Mouse (Mus musculus): ENCODE data around the gene Prkaa2. TPM values are rescaled to one million over a fixed set of nuclear protein-coding genes. Genes with fewer than 3 reads are reported as not detected.

The Prkaa2 gene
- total RNA-seq (2014; fragmentation: Nextera tagmentation) (not detected in 2 replicates), total RNA-seq (2017) (0.11 TPM in 1 of 2 replicates, not detected in the other), polyA plus RNA-seq (2012) (not detected in 2 replicates)

DNA sequence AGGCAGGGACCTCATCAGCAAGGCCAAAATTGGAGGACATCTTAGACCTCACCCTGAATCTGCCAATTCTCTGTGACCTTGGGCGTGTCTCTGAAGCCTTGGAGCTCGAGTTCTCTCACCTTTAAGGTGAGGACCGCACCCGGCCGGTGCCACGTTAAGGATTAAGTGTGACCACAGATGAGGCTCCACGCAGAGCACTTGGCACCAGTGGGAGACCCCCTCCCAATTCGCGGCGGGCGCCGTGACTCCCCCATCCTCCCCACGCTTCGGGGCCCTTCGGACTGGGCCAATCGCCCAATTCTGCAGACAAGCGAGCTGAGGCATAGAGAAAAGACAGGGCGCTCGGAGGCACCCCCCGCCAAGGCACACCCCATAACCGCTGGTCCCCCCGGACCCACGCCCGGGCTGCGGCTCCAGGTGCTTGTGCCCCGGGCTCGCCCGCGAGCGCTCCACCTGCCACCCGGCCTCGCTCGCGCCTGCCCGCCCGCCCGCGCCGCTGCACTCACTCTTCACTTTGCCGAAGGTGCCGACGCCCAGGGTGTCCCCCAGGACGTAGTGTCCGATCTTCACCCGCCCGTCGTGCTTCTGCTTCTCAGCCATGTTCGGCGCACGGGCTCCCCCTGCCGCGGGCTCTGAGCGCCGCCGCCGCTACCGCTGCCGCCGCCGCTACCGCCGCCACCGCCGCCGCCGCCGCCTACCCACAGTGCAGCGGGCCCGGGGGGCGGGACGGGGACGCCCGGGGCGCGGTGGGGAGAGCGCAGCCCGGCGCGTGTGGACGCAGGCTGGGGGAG, at the start of gene Prkaa2:
Gene Prkaa2, minus strand, starts transcription at position 692 of the 791 bp plus-strand sequence.
- Histone ChIP-seq H3K9me3 (replicated peaks) (peaks cover 35% of the 10 kb centered on the region), H3K4me1 (ENCODE audit: insufficient read depth, low read depth, low read length) (no peaks in the 10 kb centered on the region), H3K36me3 (replicated peaks) (no peaks in the 10 kb centered on the region), H3K27me3 (ENCODE audit: insufficient read depth, low read length) (no peaks in the 10 kb centered on the region), H3K4me3 (ENCODE audit: low read depth, low read length) (no peak within 1 kb of the TSS; the same call in 1 of the 2 replicates)
- ATAC-seq (ENCODE audit: extremely low read depth, insufficient number of reproducible peaks, low FRiP score, poor library complexity, severe bottlenecking): no peak
- no peak for DNase-seq (ENCODE audit: low spot score)
- TF ChIP-seq POLR2AphosphoS5 (IDR thresholded peaks at IDR 0.05; ENCODE audit: insufficient replicate concordance, low read depth, low read length) (no peak), CTCF (IDR thresholded peaks at IDR 0.05; ENCODE audit: low read depth, low read length) (no peak), GATA2 (IDR thresholded peaks at IDR 0.05; ENCODE audit: borderline replicate concordance, low read depth, low read length) (no peak), GATA1 (IDR thresholded peaks at IDR 0.05; ENCODE audit: borderline replicate concordance, low read length) (no peak), TAL1 (conservative IDR thresholded peaks at IDR 0.05; ENCODE audit: low read depth, low read length) (no peak)

DNA sequence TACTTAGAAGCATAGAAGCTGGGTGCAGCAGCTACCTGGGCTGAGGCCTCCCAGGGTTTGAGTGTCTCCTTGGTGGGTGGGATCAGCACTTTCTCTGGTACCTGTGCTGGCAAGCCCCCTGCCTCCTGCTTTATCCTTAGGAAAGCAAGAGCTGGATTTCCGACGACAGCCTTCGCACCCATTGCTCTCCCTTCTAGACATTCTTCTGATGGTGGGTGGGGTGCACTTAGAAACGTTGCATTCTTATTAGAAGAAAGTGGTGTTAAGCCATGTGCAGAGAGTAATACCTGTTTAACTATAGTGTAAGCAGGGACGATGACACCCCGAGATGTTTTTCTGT, 49.8 kb upstream of the Prkaa2 start:
- H3K4me3 ChIP-seq (ENCODE audit: low read depth, low read length): no peak overlapping the region
- H3K27me3 ChIP-seq (ENCODE audit: insufficient read depth, low read length): no peaks in the 10 kb centered on the region
- TF ChIP-seq CTCF (IDR thresholded peaks at IDR 0.05; ENCODE audit: low read depth, low read length) (no peak), TAL1 (conservative IDR thresholded peaks at IDR 0.05; ENCODE audit: low read depth, low read length) (no peak), GATA1 (IDR thresholded peaks at IDR 0.05; ENCODE audit: borderline replicate concordance, low read length) (no peak), GATA2 (IDR thresholded peaks at IDR 0.05; ENCODE audit: borderline replicate concordance, low read depth, low read length) (no peak), POLR2AphosphoS5 (IDR thresholded peaks at IDR 0.05; ENCODE audit: insufficient replicate concordance, low read depth, low read length) (no peak)
- DNase-seq (ENCODE audit: low spot score) (no peak), ATAC-seq (ENCODE audit: extremely low read depth, insufficient number of reproducible peaks, low FRiP score, poor library complexity, severe bottlenecking) (no peak)
- H3K4me1 ChIP-seq (ENCODE audit: insufficient read depth, low read depth, low read length): no peaks in the 10 kb centered on the region
- peaks cover 66% of the 10 kb centered on the region for H3K9me3 ChIP-seq (replicated peaks)
- no peaks in the 10 kb centered on the region for H3K36me3 ChIP-seq (replicated peaks)

DNA sequence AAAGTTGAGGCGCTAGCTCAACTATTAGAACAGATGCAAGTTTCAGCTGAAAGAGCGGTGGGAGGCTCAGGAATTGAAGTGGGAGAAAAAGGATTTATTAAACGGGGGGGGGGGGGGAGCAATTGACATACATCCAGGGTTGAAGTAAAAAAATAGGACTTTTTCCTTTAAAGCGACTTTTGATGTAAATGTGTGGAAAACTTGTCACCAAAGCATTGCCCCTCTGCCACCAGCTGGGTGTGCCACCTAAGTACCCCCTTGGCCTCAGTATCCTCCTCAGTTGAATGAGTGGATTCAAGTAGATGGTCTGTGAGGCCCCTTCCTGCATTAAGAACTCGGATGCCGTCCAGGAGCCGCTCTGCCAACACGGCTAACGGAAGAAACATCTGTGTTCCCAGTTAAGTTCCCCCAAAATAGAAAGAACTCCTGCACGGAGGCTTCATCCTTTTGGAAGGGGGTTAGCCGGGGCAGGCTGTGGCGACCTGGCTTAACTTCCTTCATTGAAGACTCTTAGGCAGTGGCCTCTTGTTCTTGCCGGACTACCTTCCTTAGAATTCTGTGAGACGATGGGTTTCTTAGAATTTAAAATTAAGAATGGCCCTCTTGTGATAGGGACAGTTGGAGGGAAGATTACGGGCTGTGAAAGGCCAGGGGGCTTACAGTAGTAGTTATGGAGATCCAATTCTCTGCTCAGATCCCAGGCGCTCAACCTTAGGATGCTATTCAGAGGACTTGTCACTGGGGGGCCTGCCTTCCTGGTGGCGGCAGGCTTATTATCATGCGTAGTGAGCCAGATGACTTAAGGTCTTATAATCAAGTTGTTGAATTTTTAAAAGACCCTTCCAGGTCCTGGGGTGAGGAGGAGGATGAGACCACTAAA, 49.2 kb upstream of the Prkaa2 start:
- no peak for DNase-seq (ENCODE audit: low spot score)
- Histone ChIP-seq H3K27me3 (ENCODE audit: insufficient read depth, low read length) (no peaks in the 10 kb centered on the region), H3K4me3 (ENCODE audit: low read depth, low read length) (no peak overlapping the region), H3K36me3 (replicated peaks) (no peaks in the 10 kb centered on the region), H3K4me1 (ENCODE audit: insufficient read depth, low read depth, low read length) (no peaks in the 10 kb centered on the region), H3K9me3 (replicated peaks) (peaks cover 66% of the 10 kb centered on the region)
- no peak; the same call in 1 of the 2 replicates for ATAC-seq (ENCODE audit: extremely low read depth, insufficient number of reproducible peaks, low FRiP score, poor library complexity, severe bottlenecking)
- no peak for TF ChIP-seq POLR2AphosphoS5 (IDR thresholded peaks at IDR 0.05; ENCODE audit: insufficient replicate concordance, low read depth, low read length)

DNA sequence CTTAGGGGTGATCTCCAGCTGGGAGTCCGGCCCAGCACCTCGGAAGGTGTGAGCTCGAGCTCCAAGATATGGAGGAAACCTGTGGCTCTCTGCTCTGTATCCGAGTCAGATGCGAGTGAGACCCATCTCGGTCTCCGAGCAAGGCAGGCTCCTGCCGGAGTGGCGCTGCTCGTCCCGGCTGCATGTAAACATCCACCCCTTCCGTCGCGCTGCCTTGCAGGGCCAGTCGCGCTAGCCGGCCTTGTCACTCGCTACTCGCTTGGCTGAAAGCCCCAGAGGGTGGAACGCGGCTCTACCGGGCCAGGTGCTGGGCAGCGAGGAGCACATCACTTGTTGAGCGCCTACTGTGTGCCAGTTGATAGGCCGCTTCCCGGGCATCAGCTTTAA, 48.5 kb upstream of the Prkaa2 start:
- Histone ChIP-seq H3K27me3 (ENCODE audit: insufficient read depth, low read length) (no peaks in the 10 kb centered on the region), H3K4me3 (ENCODE audit: low read depth, low read length) (peak overlapping the region; percentile 30; the same call in 1 of the 2 replicates), H3K36me3 (replicated peaks) (no peaks in the 10 kb centered on the region), H3K9me3 (replicated peaks) (peaks cover 61% of the 10 kb centered on the region), H3K4me1 (ENCODE audit: insufficient read depth, low read depth, low read length) (no peaks in the 10 kb centered on the region)
- DNase-seq (ENCODE audit: low spot score) (no peak), ATAC-seq (ENCODE audit: extremely low read depth, insufficient number of reproducible peaks, low FRiP score, poor library complexity, severe bottlenecking) (no peak)
- TF ChIP-seq GATA1 (IDR thresholded peaks at IDR 0.05; ENCODE audit: borderline replicate concordance, low read length) (no peak), POLR2AphosphoS5 (IDR thresholded peaks at IDR 0.05; ENCODE audit: insufficient replicate concordance, low read depth, low read length) (no peak), CTCF (IDR thresholded peaks at IDR 0.05; ENCODE audit: low read depth, low read length) (no peak), GATA2 (IDR thresholded peaks at IDR 0.05; ENCODE audit: borderline replicate concordance, low read depth, low read length) (no peak), TAL1 (conservative IDR thresholded peaks at IDR 0.05; ENCODE audit: low read depth, low read length) (no peak)

DNA sequence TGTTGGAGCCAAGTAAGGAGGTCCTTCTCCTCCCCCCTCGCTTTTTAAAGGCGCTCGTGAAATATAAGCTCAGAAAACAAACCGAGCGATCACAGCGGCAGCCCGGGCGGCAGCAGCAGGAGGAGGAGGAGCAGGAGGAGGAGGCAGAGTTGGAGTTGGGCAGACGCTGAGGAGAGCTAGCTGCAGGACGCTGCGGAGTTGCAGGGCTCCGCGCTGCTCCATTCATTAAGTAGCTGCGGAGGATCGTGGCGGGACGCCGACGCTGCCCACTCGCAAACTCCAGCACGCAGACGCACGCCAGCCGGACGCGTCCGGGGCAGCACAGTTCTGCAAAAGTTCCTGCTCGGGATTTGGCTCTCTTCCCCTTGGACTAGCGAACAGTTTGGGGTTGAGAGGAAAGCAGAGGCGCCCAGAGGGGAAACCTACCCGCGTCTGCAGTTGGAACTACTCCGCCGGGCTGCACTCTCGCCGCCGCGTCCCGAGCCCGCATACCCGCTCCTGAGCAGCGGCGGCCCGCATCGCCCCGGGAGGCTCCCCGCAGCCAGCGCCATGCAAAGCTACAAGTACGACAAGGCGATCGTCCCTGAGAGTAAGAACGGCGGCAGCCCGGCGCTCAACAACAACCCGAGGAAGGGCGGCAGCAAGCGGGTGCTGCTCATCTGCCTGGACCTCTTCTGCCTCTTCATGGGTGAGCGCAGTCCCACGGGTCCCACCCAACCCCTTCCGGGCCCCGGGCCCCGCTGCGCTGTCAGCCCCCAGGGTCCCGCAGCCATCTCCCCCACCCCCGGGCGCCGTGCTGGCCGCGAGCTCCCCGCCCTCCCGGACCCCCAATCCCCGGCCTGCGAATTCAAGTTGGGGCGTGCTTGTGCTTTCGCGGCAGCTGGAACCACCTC, 47.8 kb upstream of the Prkaa2 start, which contains the start of gene Plpp3:
Gene Plpp3, plus strand, starts transcription at position 72 of the 893 bp plus-strand sequence.
- no peaks in the 10 kb centered on the region for H3K36me3 ChIP-seq (replicated peaks)
- no peaks in the 10 kb centered on the region for H3K27me3 ChIP-seq (ENCODE audit: insufficient read depth, low read length)
- H3K4me1 ChIP-seq (ENCODE audit: insufficient read depth, low read depth, low read length): no peaks in the 10 kb centered on the region
- no peak for ATAC-seq (ENCODE audit: extremely low read depth, insufficient number of reproducible peaks, low FRiP score, poor library complexity, severe bottlenecking)
- H3K9me3 ChIP-seq (replicated peaks): peaks cover 59% of the 10 kb centered on the region
- DNase-seq (ENCODE audit: low spot score): no peak
- H3K4me3 ChIP-seq (ENCODE audit: low read depth, low read length): peak within 1 kb of the TSS; percentile 30; the same call in 1 of the 2 replicates
- TF ChIP-seq CTCF (IDR thresholded peaks at IDR 0.05; ENCODE audit: low read depth, low read length): no peak
- no peak for TF ChIP-seq GATA1 (IDR thresholded peaks at IDR 0.05; ENCODE audit: borderline replicate concordance, low read length)
- TF ChIP-seq POLR2AphosphoS5 (IDR thresholded peaks at IDR 0.05; ENCODE audit: insufficient replicate concordance, low read depth, low read length): no peak
- TF ChIP-seq TAL1 (conservative IDR thresholded peaks at IDR 0.05; ENCODE audit: low read depth, low read length): no peak
- no peak for TF ChIP-seq GATA2 (IDR thresholded peaks at IDR 0.05; ENCODE audit: borderline replicate concordance, low read depth, low read length)

All from G1E (cell line).